In genomic region chr5:143976232-143976631, GRCm38 (mm10) we compare ENCODE assay signal across 1 mouse cellular context.
A peak's percentile ranks its signal among the peaks of the same experiment; 100 is the strongest.
TF ChIP-seq lines count a peak whose summit lies in the region.

No protein-coding gene starts in this region.

TF ChIP-seq in MEL, 35 proteins besides CTCF, POLR2A, EP300 and RAD21:
- TF ChIP-seq SIN3A (IDR thresholded peaks at IDR 0.05; ENCODE audit: low read length): 0 out of 2 replicates have a peak, but pooled peaks have one; percentile 33
- TF ChIP-seq MAX (IDR thresholded peaks at IDR 0.05; ENCODE audit: low read length): no peak
- TF ChIP-seq GATA1 (IDR thresholded peaks at IDR 0.05; ENCODE audit: low read depth, low read length): 0 out of 2 replicates have a peak, but pooled peaks have one; percentile 16
- no peak for TF ChIP-seq TAL1 (IDR thresholded peaks at IDR 0.05; ENCODE audit: low read length)
- no peak for TF ChIP-seq GABPA (IDR thresholded peaks at IDR 0.05; ENCODE audit: low read depth, low read length)
- no peak for TF ChIP-seq ETS1 (IDR thresholded peaks at IDR 0.05; ENCODE audit: low read depth, low read length)
- TF ChIP-seq CHD1 (IDR thresholded peaks at IDR 0.05; ENCODE audit: low read depth, low read length): no peak
- no peak for TF ChIP-seq CHD2 (IDR thresholded peaks at IDR 0.05; ENCODE audit: low read length)
- TF ChIP-seq TCF12 (IDR thresholded peaks at IDR 0.05; ENCODE audit: low read depth, low read length): no peak
- no peak for TF ChIP-seq SMC3 (IDR thresholded peaks at IDR 0.05; ENCODE audit: low read depth, low read length)
